Mouse (Mus musculus) adrenal gland, postnatal 36 days (tissue): ENCODE measurements at regions not wholly inside any gene's neighbourhood (a gene's known extent, or its start where the extent isn't known, plus 50 kb on each side); places are given as distances from the start of the nearest gene placed in this dataset.

Source experiments
- DNase-seq, 2 experiments: peaks; one replicate each; pipeline ENCODE4 v3.0.0; 2021; ENCODE audit warnings: mixed read lengths in 1 of 2

GRCm38 (mm10) chr13:110990677-110991076 lies 264.1 kb upstream of the Actbl2 start:
- no peak for DNase-seq

- no peak for DNase-seq
These were observed 263.7 kb upstream of the Actbl2 start for GRCm38 (mm10) chr13:110991121-110991520.

GRCm38 (mm10) chr13:110994596-110994995 lies 260.2 kb upstream of the Actbl2 start:
- DNase-seq: no peak

GRCm38 (mm10) chr13:111002670-111003069 lies 252.1 kb upstream of the Actbl2 start:
- no peak for DNase-seq

DNA sequence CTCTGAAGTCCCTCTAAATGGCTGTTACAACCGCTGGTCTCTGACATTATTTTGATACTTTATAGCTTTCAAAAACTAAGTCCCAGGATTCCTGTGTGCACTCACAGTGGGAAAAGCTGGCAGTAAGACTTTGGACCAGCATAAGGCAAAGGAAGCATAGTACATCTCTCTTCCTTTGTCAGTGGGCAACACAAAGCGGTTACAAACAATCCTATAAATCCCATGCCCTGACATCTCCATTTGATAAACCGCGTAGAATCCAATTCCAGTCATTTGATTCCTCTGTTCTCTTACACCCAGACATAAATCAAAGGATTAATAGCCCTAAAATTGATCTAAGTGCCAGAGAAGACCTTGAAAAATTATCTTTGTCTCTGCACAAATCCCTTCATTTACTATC lies 240.7 kb upstream of the Actbl2 start:
- DNase-seq: no peak

DNA sequence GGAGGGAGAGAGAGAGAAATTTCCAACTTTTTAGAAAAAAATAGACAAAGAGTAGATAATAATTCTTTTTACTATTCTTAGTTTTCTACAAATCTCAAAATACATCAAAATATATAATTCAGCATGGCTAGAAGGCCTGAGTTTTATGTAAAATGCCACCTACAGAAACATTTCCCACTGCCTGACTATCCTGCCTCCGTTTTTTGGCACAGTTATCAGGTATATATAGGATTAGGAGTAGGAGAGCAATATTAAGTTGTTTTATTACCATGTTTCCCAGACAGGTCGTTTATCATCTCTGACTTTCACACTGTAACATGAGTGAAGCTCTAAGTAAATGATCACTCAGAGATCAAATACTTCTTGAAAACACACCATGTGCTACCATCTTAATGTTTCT lies 224.7 kb upstream of the Actbl2 start:
- DNase-seq: no peak

DNA sequence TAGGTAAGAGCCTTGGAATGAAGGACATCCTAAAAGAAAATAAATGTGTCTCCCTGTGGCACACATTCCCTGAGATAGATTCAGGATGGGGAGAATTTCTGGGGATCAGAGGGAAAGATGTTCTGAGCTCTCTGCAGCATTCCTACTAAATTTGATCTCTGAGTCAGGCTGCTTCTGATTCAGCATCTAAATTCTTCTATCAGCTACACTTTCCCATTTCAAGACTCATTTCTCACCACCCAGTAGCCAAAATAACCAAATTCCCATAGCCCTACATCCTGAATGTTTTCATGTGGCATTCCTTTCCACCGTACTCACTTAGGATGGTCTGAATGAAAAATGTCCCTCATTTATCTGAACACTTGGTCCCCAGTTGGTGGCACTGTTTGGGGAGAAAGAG lies 223.2 kb upstream of the Actbl2 start:
- DNase-seq: no peak

DNA sequence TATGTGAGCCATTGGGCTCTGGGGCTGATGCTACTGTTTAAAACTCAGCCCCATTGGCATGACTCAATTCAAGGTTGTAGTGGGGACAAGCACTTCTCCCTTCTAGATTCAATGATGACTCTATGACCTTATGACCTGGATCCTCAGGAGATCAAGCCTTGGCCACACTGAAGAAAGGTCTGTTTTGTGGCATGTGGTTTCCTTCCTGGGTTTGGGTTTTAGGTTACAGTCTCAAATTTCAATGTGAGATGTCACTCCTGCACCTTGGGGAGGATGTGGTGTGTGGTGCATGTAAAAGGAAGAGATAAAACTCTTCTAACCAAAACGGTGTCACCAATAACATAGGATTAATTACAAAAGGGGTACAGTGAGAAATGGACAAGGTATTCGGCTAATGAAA lies 211.2 kb upstream of the Actbl2 start:
- DNase-seq: no peak

DNA sequence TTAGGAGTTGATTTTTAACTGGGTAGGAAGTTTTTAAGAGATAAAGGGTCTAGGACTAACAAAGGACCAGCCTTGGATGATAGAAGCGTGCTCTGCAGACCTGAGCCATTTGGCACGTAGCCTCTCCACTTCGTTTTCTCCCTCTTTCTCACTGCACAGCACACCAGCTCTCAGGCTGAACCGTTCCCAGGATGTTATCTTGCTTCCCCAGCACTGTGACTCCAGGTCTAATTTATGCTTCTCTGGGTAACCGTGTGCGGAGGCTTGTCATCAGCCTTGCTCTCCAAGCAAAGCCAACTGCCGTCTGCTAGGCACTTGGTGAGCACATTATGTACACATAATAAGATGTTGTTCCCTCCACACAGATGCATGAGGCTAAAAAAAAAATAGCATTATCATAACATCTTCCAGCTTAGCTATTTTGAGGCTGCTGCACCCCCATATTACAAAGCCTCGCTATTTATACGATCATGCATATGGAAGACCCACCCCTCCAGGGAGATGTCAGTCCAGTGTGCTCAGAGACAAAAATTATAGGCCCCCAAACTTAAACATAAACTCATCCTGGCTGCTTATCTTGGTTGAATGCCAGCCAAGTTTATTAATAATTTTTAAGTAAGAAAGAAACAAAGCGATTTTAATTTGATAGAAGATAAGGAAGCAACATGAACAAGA lies 210.3 kb upstream of the Actbl2 start:
- no peak for DNase-seq

- DNase-seq: peak; percentile 4 to 13
These were observed 204.7 kb upstream of the Actbl2 start for GRCm38 (mm10) chr13:111050097-111050496.

- DNase-seq: no peak
These were observed 199.0 kb upstream of the Actbl2 start for GRCm38 (mm10) chr13:111055817-111056216.

GRCm38 (mm10) chr13:111087753-111088152 lies 167.1 kb upstream of the Actbl2 start:
- DNase-seq: no peak

DNA sequence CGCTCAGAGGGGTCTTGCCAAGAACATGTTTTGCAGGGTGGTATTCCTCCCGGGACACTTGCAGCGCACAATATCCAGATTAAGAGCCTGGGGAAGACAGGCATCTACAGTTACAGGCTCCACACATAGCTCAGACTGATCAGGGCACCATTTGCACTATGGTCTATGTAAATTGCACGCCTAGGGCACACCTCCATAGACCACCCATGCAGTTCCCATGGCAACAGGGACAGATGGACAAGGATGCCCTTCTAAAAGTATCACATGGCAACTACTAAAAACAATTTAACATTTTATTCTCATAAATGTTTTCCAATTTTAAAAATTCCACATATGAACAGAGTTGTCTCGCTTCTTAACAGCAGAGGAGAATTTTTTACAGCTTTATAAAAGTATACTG lies 158.7 kb upstream of the Actbl2 start:
- DNase-seq: no peak

GRCm38 (mm10) chr13:111097336-111097735 lies 157.5 kb upstream of the Actbl2 start:
- no peak for DNase-seq

DNA sequence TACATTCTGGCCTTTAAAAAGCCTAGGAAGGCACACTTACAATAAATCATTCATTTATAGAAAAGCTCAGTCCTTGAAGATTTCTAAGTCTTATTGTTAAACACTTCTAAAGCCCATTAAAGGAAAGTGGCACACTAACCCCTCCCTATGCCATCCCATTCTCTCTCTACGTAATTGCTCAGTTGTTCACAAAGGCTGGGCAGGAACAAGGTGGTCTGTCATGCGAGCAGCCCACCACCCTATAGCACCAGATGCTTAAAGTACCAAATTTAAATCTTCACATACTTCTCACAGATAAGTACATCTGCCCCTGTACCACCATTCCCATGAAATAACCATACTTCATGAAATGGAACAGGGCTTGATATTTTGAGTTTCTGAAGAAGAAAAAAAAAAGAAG lies 156.1 kb upstream of the Actbl2 start:
- no peak for DNase-seq

GRCm38 (mm10) chr13:111099252-111099651 lies 155.6 kb upstream of the Actbl2 start:
- DNase-seq: peak in 1 of 2 experiments; percentile 3

GRCm38 (mm10) chr13:111100448-111100847 lies 154.4 kb upstream of the Actbl2 start:
- DNase-seq: no peak

- DNase-seq: no peak
These were observed 150.1 kb upstream of the Actbl2 start for GRCm38 (mm10) chr13:111104567-111105219.

- no peak for DNase-seq
These were observed 123.7 kb upstream of the Actbl2 start for GRCm38 (mm10) chr13:111131108-111131507.

DNA sequence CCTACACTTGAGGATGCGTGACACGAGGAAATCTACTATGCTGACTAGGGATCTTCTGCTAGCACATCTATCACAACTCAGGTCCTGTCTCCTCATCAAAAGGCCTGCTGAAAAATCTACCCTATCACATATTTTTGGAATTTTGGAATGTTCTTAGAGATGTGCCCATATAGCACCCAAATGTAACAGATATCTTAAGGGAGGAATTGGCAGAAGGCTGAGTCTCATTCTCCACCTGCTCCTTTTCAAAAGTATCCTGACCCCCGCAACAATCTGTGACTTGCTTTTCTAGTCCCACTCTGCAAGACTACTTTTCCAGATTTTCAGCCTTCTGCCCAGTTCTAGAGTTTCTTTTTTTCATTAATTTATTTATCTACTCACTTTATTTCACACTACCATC lies 118.4 kb upstream of the Actbl2 start:
- DNase-seq: no peak

DNA sequence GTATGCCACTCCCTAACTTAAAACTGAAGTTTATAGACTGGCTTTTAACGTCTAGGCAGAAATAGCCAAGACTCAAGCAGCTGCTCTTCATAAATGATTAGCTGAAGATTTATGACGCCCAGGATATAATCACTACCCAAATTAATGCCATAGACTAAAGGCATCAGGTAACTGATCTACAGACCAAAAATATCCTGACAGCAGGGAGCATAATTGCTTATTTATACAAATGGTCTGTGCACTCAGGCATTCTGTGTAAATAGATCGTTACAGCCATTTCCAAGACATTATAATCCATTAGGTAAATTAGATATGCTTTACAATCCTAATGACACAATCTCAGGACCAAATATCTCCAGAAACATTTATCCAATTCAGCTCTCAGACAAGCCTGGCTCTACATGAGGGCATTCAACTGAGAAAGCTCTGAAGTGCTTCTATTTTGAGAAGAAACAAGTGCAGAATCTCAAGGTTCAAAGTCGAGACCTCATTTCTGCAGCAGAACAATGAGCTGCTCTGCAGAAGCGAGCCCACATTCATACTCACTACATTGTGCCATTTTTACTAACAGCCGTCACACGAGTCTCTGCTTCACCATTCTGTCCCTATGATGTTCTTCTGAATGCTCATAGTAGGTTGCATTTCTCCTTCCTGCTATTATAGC lies 111.9 kb upstream of the Actbl2 start:
- DNase-seq: no peak

DNA sequence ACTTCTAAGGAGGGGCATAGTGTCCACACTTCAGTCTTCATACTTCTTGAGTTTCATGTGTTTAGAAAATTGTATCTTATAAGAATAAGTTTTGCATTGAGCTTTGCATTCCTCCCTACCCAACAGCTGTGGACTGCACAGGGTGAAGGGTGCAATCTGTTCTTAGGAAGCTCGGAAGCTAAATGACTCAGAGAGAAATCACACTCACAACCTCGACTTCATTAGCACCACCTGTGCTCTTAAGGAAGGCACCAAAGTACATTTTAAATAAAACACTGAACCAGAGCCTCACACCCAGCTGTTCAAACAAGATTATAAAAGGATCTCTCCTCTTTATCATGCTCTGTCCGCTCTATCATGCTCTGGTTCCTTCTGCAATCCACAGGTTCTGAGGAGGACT lies 110.1 kb upstream of the Actbl2 start:
- DNase-seq: no peak

DNA sequence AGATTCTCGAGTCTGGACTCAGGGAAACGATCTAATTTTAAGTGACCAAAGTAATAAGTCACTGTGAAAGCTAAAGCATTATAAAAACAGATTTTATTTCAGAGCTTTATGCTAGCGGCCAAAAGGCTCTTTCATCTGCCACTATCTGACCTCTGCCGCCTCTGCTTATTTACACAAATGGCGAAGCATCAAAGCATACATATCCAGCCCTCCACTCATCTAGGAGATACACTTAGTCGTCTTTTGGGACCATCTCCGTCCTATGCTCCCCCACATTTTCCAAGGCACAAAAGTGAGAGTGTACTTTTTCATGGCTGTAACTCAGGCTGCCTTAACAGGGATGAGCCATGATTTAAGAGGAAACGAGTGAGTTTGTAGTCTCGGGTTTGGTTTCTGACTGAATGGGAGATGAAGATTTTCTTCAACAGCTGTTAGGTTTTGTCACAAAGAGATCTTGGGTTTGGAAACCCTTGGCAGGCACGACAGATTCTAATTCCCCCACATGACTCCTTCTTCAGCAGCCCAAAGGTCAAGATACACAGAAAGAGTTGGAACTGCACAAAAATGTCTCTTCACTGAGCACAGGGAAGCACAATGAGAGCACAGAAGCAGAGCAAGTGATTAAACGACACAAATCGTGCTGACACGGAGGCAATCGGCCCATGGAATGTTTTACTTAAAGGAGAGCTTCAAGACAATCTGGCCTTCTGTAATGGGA lies 96.7 kb upstream of the Actbl2 start:
- DNase-seq: no peak
